Mouse (Mus musculus): ENCODE results near the gene Yeats4. TPM values are rescaled to one million over a fixed set of nuclear protein-coding genes. Genes with fewer than 3 reads are reported as not detected.
A peak's percentile ranks its signal among the peaks of the same experiment; 100 is the strongest.
"Not testable (repeated sequence)": the region's sequence is repeated elsewhere in the genome, so short reads cannot be mapped to it uniquely, and the experiment has no call there.

Yeats4 gene
- polyA plus RNA-seq, 1 experiment from 2014 or later: 111 TPM

DNA sequence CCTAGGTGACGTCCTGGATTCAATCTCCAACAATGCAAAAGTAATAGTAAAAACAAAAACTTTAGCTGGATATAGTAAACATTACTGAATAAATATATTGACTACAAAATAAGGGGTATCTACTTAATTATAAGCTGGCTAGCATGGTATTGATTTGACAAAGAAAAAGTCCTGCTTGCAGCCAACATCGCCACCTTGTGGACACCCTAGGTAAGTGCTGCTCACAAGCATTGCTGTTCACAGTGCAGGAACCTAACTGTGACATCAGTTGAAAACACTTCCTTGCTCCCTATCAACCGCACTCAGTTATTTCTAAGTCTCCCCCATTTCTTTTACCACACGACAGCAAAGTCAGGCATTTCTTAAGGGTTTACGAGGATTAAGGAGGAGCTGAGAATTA, 7.5 kb downstream of the Yeats4 start:
- peaks cover 89% of the 10 kb centered on the region for H3K36me3 ChIP-seq
- WGBS: 72% methylated on average over 5 of the region's 5 CpGs

DNA sequence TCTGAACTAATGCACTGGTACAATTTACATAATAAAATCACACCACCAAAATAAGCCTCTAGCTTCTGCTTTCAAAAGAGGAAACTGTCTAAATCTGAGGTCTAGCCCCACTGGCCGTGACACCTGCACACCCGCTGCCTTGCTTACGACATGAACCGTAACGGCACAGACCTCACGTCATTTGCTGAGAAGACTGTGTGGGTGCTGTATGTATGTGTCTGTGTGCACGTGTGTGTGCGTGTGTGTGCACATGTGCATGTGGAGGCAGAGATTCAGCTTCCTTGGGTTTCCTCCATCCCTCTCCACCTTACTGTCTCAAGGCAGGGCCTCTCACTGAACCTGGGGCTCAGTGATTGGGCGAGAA, 8.2 kb downstream of the Yeats4 start:
- WGBS: 97% methylated on average over 9 of the region's 9 CpGs
- no peaks in the 10 kb centered on the region for H3K9me3 ChIP-seq (replicated peaks)
- H3K4me1 ChIP-seq: no peaks in the 10 kb centered on the region
- no peak overlapping the region for H3K4me3 ChIP-seq
- H3K27ac ChIP-seq: no peak overlapping the region
- peaks cover 86% of the 10 kb centered on the region for H3K36me3 ChIP-seq
- no peak for DNase-seq (ENCODE audit: low spot score)
- no peaks in the 10 kb centered on the region for H3K27me3 ChIP-seq (ENCODE audit: low read depth, poor library complexity, severe bottlenecking)

More for the DNA sequence above, 7.5 kb downstream of the Yeats4 start:
- Histone ChIP-seq H3K27me3 (ENCODE audit: low read depth, poor library complexity, severe bottlenecking) (no peaks in the 10 kb centered on the region), H3K4me1 (no peaks in the 10 kb centered on the region), H3K27ac (no peak overlapping the region), H3K9me3 (replicated peaks) (no peaks in the 10 kb centered on the region), H3K4me3 (no peak overlapping the region)
- DNase-seq (ENCODE audit: low spot score): peak; percentile 61

DNA sequence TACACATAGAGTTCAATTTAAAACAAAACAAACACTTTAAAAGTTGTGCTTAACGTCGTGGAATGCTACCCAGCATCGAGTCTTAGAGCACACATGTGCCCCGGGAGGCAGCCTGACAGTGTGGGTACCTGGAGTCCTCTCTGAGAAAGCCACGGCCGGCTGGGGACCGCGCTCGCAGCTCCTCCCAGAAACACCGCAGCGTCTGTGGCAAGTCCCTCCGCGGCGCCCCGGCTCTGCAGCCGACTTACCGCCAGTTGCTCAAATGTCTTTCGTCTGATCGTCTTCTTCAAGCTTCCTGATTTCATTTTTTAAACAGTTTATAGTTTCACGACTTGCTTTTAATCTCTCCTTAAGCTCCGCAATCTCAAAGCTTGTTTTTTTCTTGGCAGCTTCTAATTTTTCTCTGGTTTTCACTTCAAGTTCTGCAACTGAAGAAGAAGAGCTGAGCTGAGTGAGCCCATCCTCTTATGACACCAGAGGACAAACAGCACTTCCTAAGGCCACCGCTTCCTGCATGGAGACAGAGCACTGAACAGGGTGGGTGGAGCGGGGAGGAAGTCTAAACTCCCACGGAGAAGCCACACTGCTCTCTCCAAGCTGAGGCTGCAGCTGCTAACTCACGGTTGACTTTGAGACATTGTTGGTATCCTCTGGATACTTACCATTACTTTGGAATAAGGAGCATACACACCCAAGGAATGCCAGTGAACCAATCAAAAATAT, 8.7 kb downstream of the Yeats4 start:
- H3K27ac ChIP-seq: no peak overlapping the region
- no peaks in the 10 kb centered on the region for H3K4me1 ChIP-seq
- H3K9me3 ChIP-seq (replicated peaks): no peaks in the 10 kb centered on the region
- no peak for DNase-seq (ENCODE audit: low spot score)
- WGBS: 94% methylated on average over 25 of the region's 25 CpGs
- no peaks in the 10 kb centered on the region for H3K27me3 ChIP-seq (ENCODE audit: low read depth, poor library complexity, severe bottlenecking)
- H3K36me3 ChIP-seq: peaks cover 80% of the 10 kb centered on the region
- no peak overlapping the region for H3K4me3 ChIP-seq

DNA sequence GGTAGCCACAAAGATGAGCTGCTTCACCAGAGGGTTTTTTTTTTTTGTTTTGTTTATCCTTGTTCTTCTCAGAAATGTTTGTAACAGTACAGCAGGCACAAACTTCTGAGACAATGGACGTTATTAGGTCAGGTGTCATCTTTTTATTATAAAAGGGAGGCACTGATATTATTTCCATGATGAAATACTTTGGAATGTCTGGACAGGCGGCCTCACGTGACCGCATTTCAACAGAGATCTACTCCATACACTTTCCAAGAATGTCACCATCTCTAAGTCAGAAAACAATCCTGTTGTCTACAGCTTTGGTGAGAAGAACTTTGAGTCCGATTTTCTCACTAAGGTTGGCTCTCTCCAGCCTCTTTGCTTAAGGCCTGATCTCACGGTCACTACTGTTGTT, 13.3 kb downstream of the Yeats4 start:
- 91% methylated on average over 6 of the region's 6 CpGs for WGBS
- no peak for DNase-seq (ENCODE audit: low spot score)
- no peaks in the 10 kb centered on the region for H3K9me3 ChIP-seq (replicated peaks)
- 0 out of 2 replicates have a peak, but pooled peaks cover 6% of the 10 kb centered on the region for H3K4me1 ChIP-seq
- no peaks in the 10 kb centered on the region for H3K27me3 ChIP-seq (ENCODE audit: low read depth, poor library complexity, severe bottlenecking)
- peaks cover 38% of the 10 kb centered on the region for H3K36me3 ChIP-seq
- H3K27ac ChIP-seq: no peak overlapping the region
- H3K4me3 ChIP-seq: no peak overlapping the region

DNA sequence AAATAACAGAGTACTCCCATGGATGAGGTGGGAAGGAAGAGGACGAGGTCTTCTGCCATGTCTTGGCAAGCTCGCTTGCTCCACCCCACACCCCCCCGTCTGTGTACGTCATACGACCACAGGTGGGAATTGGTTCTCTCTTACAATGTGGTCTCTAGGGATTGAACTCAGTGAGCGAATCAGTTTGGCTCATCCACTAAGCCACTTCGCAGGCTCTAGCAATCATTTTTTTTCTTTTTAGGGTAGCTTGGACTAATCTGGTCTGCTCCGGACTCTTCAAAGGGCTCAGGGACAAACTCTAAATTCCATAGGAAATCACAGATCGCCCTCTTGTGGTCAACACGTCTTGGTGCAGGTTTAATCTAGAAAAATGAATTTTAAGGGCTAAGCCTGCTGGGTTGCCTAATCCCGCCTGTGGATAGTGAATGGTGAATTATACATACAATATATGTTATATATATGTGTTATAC, 14.8 kb downstream of the Yeats4 start:
- 0 out of 2 replicates have a peak, but pooled peaks cover 6% of the 10 kb centered on the region for H3K4me1 ChIP-seq
- H3K27ac ChIP-seq: no peak overlapping the region
- peak overlapping the region; percentile 41 for H3K4me3 ChIP-seq
- no peaks in the 10 kb centered on the region for H3K27me3 ChIP-seq (ENCODE audit: low read depth, poor library complexity, severe bottlenecking)
- no peaks in the 10 kb centered on the region for H3K9me3 ChIP-seq (replicated peaks)
- H3K36me3 ChIP-seq: peaks cover 23% of the 10 kb centered on the region
- whole genome bisulfite sequencing: 20% methylated on average over 11 of the region's 11 CpGs
- DNase-seq (ENCODE audit: low spot score): peak; percentile 59

DNA sequence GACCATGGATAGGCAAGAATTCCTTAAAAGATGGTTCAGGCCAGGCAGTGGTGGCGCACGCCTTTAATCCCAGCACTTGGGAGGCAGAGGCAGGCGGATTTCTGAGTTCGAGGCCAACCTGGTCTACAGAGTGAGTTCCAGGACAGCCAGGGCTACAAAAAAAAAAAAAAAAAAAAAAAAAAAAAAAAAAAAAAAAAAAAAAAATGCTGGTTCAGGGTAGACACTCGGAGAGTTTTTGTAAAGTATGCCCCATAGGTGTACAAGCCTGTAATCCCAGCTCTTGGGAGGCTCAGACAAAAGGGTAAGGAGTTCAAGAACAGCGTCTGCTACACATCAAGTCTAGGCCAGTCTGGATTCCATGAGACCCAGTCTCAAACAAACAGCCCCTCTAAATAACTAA, 15.5 kb downstream of the Yeats4 start:
- WGBS: 92% methylated on average over 6 of the region's 6 CpGs
- H3K4me3 ChIP-seq; DNase-seq (ENCODE audit: low spot score); H3K9me3 ChIP-seq (replicated peaks); H3K27ac ChIP-seq; H3K4me1 ChIP-seq; H3K27me3 ChIP-seq (ENCODE audit: low read depth, poor library complexity, severe bottlenecking): not testable (repeated sequence)
- H3K36me3 ChIP-seq: peaks cover 16% of the 10 kb centered on the region

DNA sequence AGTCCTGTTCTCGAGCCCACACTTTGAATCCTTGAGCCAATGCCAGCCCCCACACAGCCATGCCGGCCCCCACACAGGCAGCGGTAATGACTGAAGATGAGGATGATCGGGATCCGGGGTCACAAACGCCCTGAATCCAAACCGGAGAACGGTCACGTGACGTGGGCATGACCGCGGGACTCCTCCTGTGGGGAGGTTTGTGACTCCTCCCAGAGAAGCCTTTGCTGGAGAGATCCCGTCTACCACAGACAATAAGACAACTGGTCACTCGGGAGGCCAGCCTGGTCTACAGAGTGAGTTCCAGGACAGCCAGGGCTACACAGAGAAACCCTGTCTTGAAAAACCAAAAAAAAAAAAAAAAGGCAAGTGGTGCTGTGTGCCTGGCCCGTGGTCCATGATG, 16.1 kb downstream of the Yeats4 start:
- no peak for DNase-seq (ENCODE audit: low spot score)
- Histone ChIP-seq H3K27ac (no peak overlapping the region), H3K36me3 (peaks cover 14% of the 10 kb centered on the region), H3K4me3 (no peak overlapping the region), H3K4me1 (peaks cover 12% of the 10 kb centered on the region), H3K9me3 (replicated peaks) (no peaks in the 10 kb centered on the region), H3K27me3 (ENCODE audit: low read depth, poor library complexity, severe bottlenecking) (no peaks in the 10 kb centered on the region)
- WGBS: 85% methylated on average over 15 of the region's 15 CpGs

DNA sequence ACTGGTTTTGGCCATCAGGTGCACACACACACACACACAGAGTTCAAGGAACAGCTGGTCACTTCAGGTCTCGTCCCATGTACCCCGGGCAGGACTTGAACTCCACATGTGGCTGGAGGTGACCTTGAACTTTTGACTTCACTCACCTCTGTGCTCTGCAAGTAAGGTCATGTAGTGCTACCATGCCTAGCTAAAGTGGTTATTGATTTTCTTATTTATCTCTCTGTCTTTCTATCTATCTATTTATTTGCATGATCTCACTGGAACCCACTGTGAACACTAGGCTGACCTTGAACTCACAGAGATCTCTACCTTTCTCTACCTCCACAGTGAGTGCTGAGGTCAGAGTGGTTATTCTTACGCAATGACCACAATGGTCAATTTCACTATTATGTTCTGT, 18.2 kb downstream of the Yeats4 start:
- H3K4me1 ChIP-seq: peaks cover 21% of the 10 kb centered on the region
- 89% methylated on average over 3 of the region's 3 CpGs for whole genome bisulfite sequencing
- H3K4me3 ChIP-seq: no peak overlapping the region
- H3K27ac ChIP-seq: no peak overlapping the region
- DNase-seq (ENCODE audit: low spot score): no peak
- H3K9me3 ChIP-seq (replicated peaks): no peaks in the 10 kb centered on the region
- no peaks in the 10 kb centered on the region for H3K27me3 ChIP-seq (ENCODE audit: low read depth, poor library complexity, severe bottlenecking)
- H3K36me3 ChIP-seq: no peaks in the 10 kb centered on the region

DNA sequence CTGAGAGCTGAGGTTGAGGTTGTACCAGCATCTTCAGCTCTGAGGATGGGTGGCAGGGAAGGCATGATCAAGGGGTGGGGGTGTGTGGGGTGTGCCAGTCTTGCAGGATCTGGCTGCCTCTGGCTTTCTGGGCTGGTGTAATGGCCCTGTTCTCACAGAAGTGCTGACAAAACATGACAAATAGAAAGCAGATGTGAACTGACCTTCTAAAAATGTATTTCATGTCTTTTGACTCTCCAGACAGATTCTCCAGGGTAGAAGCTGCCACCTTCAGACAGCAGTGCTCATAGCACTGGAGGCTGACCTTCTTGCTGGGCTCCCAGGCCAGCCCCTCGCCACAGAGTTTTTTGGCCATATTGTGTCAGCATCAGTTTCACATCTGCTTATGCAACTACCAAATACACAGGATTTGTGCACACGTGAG, 20.7 kb downstream of the Yeats4 start:
- Histone ChIP-seq H3K27ac (no peak overlapping the region), H3K9me3 (replicated peaks) (no peaks in the 10 kb centered on the region), H3K4me1 (peaks cover 29% of the 10 kb centered on the region), H3K4me3 (no peak overlapping the region), H3K27me3 (ENCODE audit: low read depth, poor library complexity, severe bottlenecking) (no peaks in the 10 kb centered on the region), H3K36me3 (no peaks in the 10 kb centered on the region)
- DNase-seq (ENCODE audit: low spot score): no peak
- 70% methylated on average over 2 of the region's 2 CpGs for WGBS

DNA sequence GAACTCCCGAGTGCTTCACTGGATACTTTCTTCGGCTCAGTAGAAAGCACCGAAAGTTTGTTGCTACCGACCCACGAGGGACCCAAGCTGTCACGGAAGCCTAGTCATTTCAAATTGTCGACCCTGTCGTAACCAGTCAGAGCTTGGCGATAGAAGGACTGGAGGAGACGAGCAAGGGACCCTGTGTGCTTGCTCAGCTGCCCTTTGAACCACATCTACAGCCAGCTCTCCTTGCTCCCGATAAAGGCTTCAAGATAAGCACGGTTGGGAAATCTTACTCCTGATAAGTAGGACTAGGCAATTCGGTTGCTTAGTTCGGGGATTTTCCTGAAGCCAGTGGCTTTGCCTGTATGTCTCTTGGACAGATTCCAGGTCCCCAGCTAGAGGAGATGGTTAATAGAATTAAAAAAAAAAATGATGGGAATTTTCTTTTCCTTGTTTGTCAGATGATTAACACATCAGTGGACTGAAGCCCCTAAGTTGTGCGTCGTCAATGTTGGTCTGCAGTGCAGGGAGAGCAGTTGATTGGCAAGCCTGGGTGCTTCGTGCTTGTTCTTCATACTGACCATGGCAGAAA, 21.2 kb downstream of the Yeats4 start:
- DNase-seq (ENCODE audit: low spot score): no peak
- H3K4me3 ChIP-seq: no peak overlapping the region
- peaks cover 29% of the 10 kb centered on the region for H3K4me1 ChIP-seq
- no peaks in the 10 kb centered on the region for H3K9me3 ChIP-seq (replicated peaks)
- no peak overlapping the region for H3K27ac ChIP-seq
- no peaks in the 10 kb centered on the region for H3K36me3 ChIP-seq
- WGBS: 79% methylated on average over 17 of the region's 17 CpGs
- no peaks in the 10 kb centered on the region for H3K27me3 ChIP-seq (ENCODE audit: low read depth, poor library complexity, severe bottlenecking)

DNA sequence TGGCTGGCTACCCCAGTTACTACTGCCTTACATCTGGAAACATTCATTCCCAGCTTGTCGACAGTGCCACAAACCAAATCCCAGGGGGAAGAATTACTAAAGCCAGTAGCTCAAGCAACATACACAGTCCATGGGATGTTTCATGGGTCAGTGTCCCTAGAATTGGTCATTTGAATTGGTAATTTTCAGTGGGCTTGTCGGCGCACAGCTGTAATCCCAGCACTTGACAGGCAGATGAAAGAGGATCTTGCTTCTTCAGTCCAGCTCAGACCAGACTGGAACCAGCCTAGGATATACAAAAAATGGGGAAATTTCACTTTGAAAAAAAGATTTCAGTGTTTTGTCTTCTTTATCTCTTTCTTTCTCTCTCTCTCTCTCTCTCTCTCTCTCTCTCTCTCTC, 24.6 kb downstream of the Yeats4 start:
- no peak for DNase-seq (ENCODE audit: low spot score)
- no peaks in the 10 kb centered on the region for H3K9me3 ChIP-seq (replicated peaks)
- no peaks in the 10 kb centered on the region for H3K36me3 ChIP-seq
- no peak overlapping the region for H3K4me3 ChIP-seq
- H3K27ac ChIP-seq: no peak overlapping the region
- WGBS: 59% methylated on average over 3 of the region's 3 CpGs
- H3K27me3 ChIP-seq (ENCODE audit: low read depth, poor library complexity, severe bottlenecking): no peaks in the 10 kb centered on the region
- peaks cover 31% of the 10 kb centered on the region for H3K4me1 ChIP-seq

DNA sequence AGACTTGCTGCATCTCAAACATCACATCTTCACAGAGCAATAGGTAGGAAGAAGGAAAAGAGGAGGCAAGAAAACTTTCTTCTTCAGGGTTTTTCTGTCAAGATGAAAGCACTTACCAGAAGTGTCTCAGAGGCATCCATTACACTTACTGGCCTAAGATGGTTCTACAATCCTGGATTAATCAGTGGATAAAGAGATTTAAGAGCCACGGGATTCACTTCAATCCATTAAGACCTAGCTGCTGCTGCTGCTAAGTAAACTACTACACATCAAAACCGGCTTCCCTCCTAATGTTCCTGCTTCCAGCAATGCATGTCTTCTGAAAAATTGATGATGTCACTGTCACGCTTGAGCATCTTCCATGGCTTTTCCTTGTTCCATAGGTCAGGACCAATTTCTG, 27.6 kb downstream of the Yeats4 start:
- Histone ChIP-seq H3K9me3 (replicated peaks) (no peaks in the 10 kb centered on the region), H3K4me1 (peaks cover 16% of the 10 kb centered on the region; the same call in 1 of the 2 replicates), H3K36me3 (no peaks in the 10 kb centered on the region), H3K27me3 (ENCODE audit: low read depth, poor library complexity, severe bottlenecking) (no peaks in the 10 kb centered on the region), H3K27ac (no peak overlapping the region), H3K4me3 (no peak overlapping the region)
- DNase-seq (ENCODE audit: low spot score): no peak
- WGBS: 87% methylated on average over 3 of the region's 3 CpGs

DNA sequence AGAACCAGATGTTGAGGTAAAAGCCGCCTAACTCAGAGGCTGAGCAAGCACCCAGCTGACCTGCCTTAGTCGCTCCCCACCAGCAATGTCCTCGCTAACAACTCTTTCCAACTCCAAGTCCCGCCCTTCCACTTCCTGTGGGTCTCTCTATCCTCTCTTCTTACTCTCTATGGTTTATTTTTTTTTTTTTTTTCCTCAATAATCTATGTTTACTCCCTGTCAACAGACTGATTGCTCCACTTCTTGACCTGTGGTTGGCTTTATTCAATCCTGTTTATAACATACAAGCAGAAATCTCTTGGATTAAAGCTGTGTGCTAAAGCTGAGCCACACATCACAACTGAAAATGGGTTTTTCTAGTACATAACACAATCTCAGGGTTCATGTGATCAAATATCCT, 28.6 kb downstream of the Yeats4 start:
- Histone ChIP-seq H3K36me3 (no peaks in the 10 kb centered on the region), H3K4me1 (peaks cover 16% of the 10 kb centered on the region; the same call in 1 of the 2 replicates), H3K4me3 (no peak overlapping the region), H3K27me3 (ENCODE audit: low read depth, poor library complexity, severe bottlenecking) (no peaks in the 10 kb centered on the region), H3K9me3 (replicated peaks) (no peaks in the 10 kb centered on the region), H3K27ac (no peak overlapping the region)
- no peak for DNase-seq (ENCODE audit: low spot score)
- 94% methylated on average over 4 of the region's 4 CpGs for WGBS

Measured in limb, embryonic 10.5 days (tissue).